Mouse (Mus musculus): ENCODE data around the gene Prl7c1.
"Not testable (repeated sequence)": the region's sequence is repeated elsewhere in the genome, so short reads cannot be mapped to it uniquely, and the experiment has no call there.

Gene Prl7c1

DNA sequence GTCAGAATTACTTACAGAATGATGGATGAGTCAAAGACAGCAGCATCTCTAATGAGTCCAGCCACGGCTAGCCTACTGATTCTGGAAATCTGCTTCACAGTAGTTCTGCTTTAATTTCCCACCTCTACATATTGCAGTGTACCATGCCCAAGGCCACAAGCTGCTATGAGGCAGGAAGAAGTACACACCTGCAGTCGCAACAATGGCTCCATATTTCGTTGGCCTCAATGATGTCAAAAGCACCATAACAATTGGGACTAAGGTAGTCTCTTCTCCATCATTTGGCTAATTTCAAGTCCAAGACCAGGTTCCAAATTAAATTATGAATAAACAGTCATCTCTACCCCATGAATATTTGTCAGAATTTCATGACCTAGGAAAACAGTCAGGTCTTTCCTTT lies at the start of gene Prl7c1:
Gene Prl7c1 (minus strand): TSS at position 101 of the 400 bp plus-strand sequence.
- not testable (repeated sequence) for DNase-seq (ENCODE audit: low spot score in 2 of 2)

DNA sequence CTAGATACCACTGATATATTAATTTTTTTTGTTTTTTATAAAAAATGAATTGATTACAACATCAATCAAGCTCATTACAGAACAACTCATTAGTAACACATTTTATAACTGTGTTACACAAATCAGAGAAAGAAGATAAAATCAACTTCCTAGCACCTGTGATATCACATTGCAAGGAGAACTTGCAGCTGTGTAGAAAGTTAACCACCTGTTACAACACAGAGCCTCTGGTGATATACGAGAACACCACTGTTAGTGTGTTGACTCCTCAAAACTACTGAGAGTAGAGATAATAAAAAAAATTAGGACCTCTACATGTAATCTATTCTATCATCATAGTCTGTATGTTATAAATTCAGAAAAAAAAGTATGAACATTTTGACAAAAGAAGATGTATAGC lies 22.2 kb upstream of the Prl7c1 start:
- no peak for DNase-seq (ENCODE audit: low spot score in 2 of 2)

GRCm38 (mm10) chr13:27801354-27801753 lies 20.8 kb upstream of the Prl7c1 start, which contains the start of gene Prl2a1:
Gene Prl2a1, plus strand, starts transcription at chr13:27801654.
- DNase-seq (ENCODE audit: low spot score in 2 of 2), result no peak

DNA sequence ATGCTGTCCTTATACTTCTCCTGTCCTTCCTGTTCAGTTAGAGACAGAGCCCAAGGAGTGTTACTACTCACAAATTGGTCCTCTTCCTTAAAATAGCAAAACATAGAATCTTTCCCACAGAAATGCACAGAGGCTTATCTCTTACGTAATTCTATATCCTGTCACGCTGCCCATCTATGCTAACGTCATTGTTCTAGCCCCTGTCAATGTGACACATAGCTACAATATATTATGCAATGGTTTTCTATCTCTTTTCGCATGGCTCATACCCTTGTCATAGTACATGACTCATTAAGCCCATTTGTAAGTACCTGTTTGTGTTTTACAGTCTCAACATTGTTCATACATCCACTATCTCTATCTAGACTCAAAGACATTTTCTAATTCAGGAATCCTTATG lies 18.7 kb upstream of the Prl7c1 start:
- no peak for DNase-seq (ENCODE audit: low spot score in 2 of 2)

DNA sequence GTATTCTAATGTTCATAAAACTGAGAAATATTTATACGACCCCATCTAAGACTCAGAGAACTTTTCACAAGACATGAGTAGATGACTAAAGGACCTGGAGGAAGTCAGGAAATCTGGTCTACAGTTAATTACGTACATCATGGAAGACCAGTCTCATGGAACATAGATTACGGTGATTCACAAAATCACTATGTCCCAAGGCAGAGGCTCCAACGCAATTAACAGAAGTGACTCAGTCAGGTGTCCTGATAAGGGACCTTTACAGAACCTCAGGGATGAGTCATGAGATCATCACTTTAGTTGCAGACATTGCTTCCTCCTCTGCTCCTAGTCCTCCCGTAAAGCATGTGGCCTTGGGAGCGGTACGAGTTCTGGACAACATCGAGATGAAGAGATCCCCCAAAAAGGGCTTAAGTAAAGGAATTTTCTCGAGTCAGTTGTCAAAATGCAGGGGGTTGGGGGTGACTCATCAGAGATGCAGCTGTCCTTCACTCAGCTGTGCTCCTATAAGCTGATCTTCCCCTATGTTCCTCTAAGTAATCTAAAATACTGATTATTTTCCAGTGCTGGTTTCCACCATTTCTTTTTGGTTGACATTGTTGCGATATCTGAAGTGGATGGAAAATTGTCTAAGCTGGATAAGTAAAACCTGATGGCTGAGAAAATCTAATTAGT lies 46.0 kb downstream of the Prl7c1 start:
- no peak for DNase-seq (ENCODE audit: low spot score in 2 of 2)

DNA sequence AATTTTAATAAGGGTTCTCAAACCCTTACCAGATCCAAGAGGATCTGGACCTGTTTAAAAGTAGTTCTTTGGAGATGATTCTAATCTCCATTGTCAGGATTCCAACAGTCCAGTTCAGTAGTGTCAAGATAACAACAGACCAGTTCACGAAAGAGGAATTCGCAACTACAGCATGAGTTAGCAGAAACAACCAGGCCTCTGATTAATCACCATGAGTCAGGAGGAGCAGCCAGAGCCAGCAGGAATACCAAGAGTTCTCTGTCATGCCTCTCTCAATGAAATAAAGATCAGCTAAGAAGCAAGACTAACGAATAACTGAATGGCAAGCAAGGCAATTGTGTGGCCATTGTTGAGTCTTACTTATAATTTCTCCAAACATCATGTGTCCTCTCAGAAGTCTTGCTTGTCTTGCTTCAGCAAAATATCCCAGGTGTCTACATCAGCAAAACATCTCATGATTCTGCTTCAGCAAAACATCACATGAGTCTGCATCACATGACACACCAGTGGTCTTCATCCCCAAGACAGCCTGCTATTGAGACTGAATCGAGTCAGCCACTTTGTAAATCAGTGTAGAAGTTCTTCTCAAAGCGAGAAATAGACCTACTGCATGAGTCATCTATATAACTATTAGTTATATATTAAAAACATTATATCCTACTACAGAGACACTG lies 50.2 kb downstream of the Prl7c1 start:
- not testable (repeated sequence) for DNase-seq (ENCODE audit: low spot score in 2 of 2)

DNA sequence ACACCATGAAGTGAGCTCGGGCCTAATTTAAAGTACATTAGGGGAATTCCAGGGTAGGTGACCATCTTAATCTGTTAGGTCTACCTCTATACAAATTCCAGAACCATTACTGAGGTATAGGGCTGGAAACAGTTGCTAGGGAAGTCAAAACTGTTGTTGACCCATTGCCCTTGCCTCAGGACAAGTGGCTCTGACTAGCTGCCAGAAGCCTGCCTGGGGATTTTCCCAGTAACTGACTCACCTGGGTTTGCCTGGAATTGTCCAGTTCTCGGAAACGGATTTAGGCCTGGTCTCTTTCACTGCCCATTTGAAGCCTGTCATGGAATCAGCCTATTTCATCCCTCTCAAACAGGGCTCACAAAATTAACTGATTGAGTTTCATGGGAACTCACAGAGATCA lies 55.5 kb downstream of the Prl7c1 start:
- not testable (repeated sequence) for DNase-seq (ENCODE audit: low spot score in 2 of 2)

Measured in frontal cortex, postnatal 10 days (tissue).